Mouse (Mus musculus) lung, embryonic 14.5 days (tissue): ENCODE measurements at regions not wholly inside any gene's neighbourhood (a gene's known extent, or its start where the extent isn't known, plus 50 kb on each side); places are given as distances from the start of the nearest gene placed in this dataset.

Experiments
- ATAC-seq: fragments of 200-750 bp; cut with Nextera tagmentation; 2 replicates; pipeline ENCODE4 v1.8.0; 2017; ENCODE audit warnings: mild to moderate bottlenecking, moderate TSS enrichment, moderate library complexity; ENCODE audit not compliant: insufficient read depth
- DNase-seq: peaks from one replicate; pipeline ENCODE4 v3.0.0-alpha.2; 2015
- H3K27ac ChIP-seq: fragments of 300-500 bp; sonication (generic); 2 replicates; pipeline ENCODE4 v1.5.1; 2014; ENCODE audit warnings: low read depth, mild to moderate bottlenecking, moderate library complexity
- H3K27me3 ChIP-seq: fragments of 300-500 bp; sonication (generic); 2 replicates; pipeline ENCODE4 v1.6.1; 2014; ENCODE audit warnings: low read length, control low read depth; ENCODE audit not compliant: insufficient read depth
- H3K36me3 ChIP-seq: fragments of 300-500 bp; sonication (generic); 2 replicates; pipeline ENCODE4 v1.6.1; 2014; ENCODE audit warnings: control low read depth; ENCODE audit not compliant: insufficient read depth
- H3K4me1 ChIP-seq: fragments of 300-500 bp; sonication (generic); 2 replicates; pipeline ENCODE4 v1.6.1; 2014; ENCODE audit warnings: antibody characterized with exemption, control low read depth; ENCODE audit not compliant: insufficient read depth
- H3K4me2 ChIP-seq: fragments of 300-500 bp; sonication (generic); 2 replicates; pipeline ENCODE4 v1.6.1; 2014; ENCODE audit warnings: mild to moderate bottlenecking
- H3K4me3 ChIP-seq: fragments of 300-500 bp; sonication (generic); 2 replicates; pipeline ENCODE4 v1.5.1; 2014; ENCODE audit warnings: low read depth, low read length
- H3K9ac ChIP-seq: fragments of 300-500 bp; sonication (generic); 2 replicates; pipeline ENCODE4 v1.6.1; 2014
- H3K9me3 ChIP-seq: fragments of 300-500 bp; sonication (generic); 2 replicates; pipeline ENCODE4 v1.6.1; 2016; ENCODE audit warnings: low read depth, low read length, control low read depth
- CTCF ChIP-seq: IDR thresholded peaks from 2 replicates; pipeline ENCODE4 v1.5.1; 2016; ENCODE audit warnings: antibody characterized with exemption, low read depth
- WGBS: fragments of 180-500 bp; shearing (Covaris S2); extraction: QIAGEN DNeasy Blood & Tissue Kit; methylation state at CpG from one replicate; pipeline ENCODE4 v1.1.7; 2014; 5-methylcytosine and 5-hydroxymethylcytosine counted together

DNA sequence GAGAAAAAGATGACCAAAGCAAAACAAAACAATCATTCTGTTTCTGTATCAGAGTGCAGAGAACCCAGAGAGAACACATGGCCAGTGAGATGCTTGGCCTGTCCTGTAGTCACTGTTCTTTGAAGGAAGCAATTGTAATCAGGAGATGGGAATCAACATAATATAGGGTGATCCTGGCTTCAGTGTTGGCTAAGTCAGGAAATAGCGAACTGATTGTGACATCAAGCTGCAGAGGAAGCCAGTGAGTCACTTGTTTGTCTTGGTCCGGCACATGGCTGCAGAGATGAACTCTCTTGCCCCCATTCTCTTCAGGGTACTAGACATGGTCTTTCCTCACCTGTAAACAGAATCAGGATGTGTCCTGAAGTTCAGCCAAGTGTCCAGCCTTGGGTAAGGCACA is 273.3 kb upstream of the Thbs1 start:
- Histone ChIP-seq H3K9ac (no peak overlapping the region), H3K4me1 (no peaks in the 10 kb centered on the region), H3K9me3 (no peaks in the 10 kb centered on the region), H3K27ac (0 out of 2 replicates have a peak overlapping the region, but pooled peaks have one; percentile 6), H3K36me3 (no peaks in the 10 kb centered on the region), H3K27me3 (no peaks in the 10 kb centered on the region), H3K4me2 (no peak overlapping the region), H3K4me3 (no peak overlapping the region)
- 34% methylated on average over 2 of the region's 2 CpGs for WGBS
- TF ChIP-seq CTCF = no peak
- peak; percentile 50 for DNase-seq
- peak; percentile 69; the same call in 1 of the 2 replicates for ATAC-seq

DNA sequence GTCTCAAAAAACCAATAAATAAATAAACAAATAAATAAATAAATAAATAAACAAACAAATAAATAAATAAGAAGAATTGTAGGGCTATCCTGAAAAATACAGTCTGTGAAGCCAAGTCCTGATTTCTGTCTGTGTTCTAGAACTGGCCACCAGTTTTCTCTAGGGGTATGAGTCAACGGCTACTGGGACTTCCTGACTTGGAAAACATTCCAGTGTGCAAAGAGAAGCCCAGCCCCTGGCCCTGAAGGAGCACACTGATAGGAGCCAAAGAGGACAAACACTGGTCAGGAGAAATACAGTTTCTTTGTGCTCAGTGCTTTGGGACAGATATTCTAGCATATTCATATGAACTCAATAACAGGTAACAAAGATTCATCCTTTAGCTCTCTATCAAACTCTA is 271.3 kb upstream of the Thbs1 start:
- Histone ChIP-seq H3K4me2 (no peak overlapping the region), H3K27me3 (no peaks in the 10 kb centered on the region), H3K9ac (no peak overlapping the region), H3K36me3 (no peaks in the 10 kb centered on the region), H3K9me3 (no peaks in the 10 kb centered on the region), H3K27ac (no peak overlapping the region), H3K4me3 (no peak overlapping the region), H3K4me1 (no peaks in the 10 kb centered on the region)
- TF ChIP-seq CTCF = no peak
- DNase-seq = no peak
- ATAC-seq = no peak
- WGBS = 52% methylated on average over 1 of the region's 1 CpGs

DNA sequence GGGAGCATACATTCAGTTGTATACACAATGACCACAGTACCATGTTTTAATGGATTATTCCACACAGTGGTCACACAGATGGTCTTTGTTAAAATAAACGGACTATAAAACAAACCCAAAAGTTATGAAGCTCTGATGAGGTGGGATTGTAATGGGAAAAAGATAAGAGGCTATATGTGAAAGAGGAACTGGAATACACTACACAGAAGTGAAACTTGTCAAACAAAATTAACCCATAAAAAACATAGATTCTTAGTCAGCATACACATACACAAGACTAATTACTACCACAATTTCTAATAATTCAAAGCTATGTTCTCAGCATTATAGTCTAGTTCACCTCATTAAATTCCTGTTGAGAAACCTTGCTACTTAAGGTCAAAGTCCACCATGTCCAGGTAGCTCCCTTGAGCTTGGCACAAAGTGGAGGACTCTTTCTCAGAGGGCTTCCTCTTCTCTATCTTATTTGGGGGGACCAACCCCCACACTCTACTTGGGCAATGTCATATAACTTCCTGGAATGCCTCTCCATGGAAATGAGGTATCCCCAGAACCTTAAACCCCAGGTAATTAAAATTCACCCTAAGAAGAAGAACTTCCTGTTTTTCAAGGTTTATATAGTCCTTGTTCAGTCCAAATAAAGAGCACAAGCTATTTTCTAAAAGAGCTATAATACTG is 269.2 kb upstream of the Thbs1 start:
- no peak overlapping the region for H3K27ac ChIP-seq
- no peak overlapping the region for H3K4me3 ChIP-seq
- no peaks in the 10 kb centered on the region for H3K27me3 ChIP-seq
- H3K9ac ChIP-seq = no peak overlapping the region
- whole genome bisulfite sequencing = 37% methylated on average over 1 of the region's 1 CpGs
- TF ChIP-seq CTCF = no peak
- no peaks in the 10 kb centered on the region for H3K4me1 ChIP-seq
- H3K9me3 ChIP-seq = no peaks in the 10 kb centered on the region
- ATAC-seq (no peak), DNase-seq (peak; percentile 49)
- no peaks in the 10 kb centered on the region for H3K36me3 ChIP-seq
- no peak overlapping the region for H3K4me2 ChIP-seq

DNA sequence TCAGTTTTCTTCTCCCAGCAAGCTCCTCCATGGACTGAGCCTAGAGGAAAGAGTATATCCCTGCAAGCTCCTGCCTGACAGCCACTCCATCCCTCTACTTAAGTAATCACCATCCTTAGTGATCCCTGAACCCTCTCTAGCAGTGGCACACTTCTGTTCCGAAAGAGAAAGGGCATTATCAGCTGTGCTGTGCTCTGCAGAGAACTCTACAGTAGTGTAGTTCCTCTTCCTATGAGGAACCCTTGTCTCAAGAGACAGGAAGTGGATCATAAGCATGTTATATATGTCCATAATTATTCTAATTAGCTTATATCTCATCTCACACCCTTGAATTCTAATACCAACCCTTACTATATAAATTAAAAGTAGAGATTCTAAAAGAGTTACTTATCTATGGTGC is 259.2 kb upstream of the Thbs1 start:
- Histone ChIP-seq H3K27ac (no peak overlapping the region), H3K9me3 (no peaks in the 10 kb centered on the region), H3K4me3 (no peak overlapping the region), H3K27me3 (no peaks in the 10 kb centered on the region), H3K4me2 (no peak overlapping the region), H3K9ac (no peak overlapping the region), H3K36me3 (no peaks in the 10 kb centered on the region), H3K4me1 (no peaks in the 10 kb centered on the region)
- 72% methylated on average over 1 of the region's 1 CpGs for WGBS
- no peak for TF ChIP-seq CTCF
- no peak for ATAC-seq
- DNase-seq = no peak

DNA sequence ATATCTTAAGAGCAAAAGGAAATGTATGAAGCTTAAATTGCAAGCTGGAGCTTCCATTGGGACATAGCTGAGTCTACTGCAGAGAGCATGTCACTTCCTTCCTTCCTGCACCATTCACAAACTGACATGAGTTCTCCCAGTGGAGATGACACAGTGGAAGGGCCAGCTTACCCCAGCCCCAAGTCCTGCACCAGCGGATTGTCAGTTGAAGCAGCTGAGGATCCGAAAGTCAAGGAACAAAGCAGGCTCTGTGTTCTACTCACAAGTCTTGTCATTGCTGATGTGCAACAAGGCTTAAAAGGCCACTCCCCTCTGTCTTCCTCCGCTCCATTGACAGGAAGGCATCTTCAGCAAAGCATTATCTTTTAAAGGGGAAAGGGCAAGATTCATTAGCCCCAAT is 249.4 kb upstream of the Thbs1 start:
- no peak overlapping the region for H3K4me2 ChIP-seq
- H3K27ac ChIP-seq = no peak overlapping the region
- no peaks in the 10 kb centered on the region for H3K36me3 ChIP-seq
- H3K9ac ChIP-seq = no peak overlapping the region
- TF ChIP-seq CTCF = no peak
- H3K4me3 ChIP-seq = no peak overlapping the region
- H3K4me1 ChIP-seq = peaks cover 5% of the 10 kb centered on the region; the same call in 1 of the 2 replicates
- H3K9me3 ChIP-seq = no peaks in the 10 kb centered on the region
- no peaks in the 10 kb centered on the region for H3K27me3 ChIP-seq
- ATAC-seq (no peak), DNase-seq (no peak)
- WGBS = 70% methylated on average over 3 of the region's 3 CpGs

DNA sequence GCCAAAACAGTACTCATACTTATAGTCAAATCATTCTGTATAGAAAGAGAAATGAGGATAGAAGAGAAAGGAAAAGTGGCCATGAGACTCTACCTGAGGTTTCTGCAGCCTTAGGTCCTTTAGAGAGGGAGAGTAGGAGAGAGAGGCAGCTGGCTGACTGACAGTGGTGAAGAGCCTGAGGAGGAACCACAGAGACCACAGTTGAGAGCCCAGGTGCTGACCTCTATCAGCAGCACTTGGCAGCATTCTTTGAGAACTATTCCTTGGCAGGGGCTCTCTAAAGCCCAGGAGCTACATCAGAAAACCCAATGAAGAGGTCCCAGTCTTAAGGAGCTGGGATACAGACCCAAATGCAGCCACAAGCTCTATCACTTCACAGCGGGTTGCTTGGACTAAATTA is 246.6 kb upstream of the Thbs1 start:
- Histone ChIP-seq H3K9ac (no peak overlapping the region), H3K27ac (no peak overlapping the region), H3K4me2 (no peak overlapping the region), H3K4me3 (no peak overlapping the region), H3K4me1 (peaks cover 6% of the 10 kb centered on the region; the same call in 1 of the 2 replicates), H3K27me3 (no peaks in the 10 kb centered on the region), H3K9me3 (no peaks in the 10 kb centered on the region), H3K36me3 (no peaks in the 10 kb centered on the region)
- TF ChIP-seq CTCF = no peak
- ATAC-seq (no peak), DNase-seq (no peak)
- WGBS = 83% methylated on average over 1 of the region's 1 CpGs

DNA sequence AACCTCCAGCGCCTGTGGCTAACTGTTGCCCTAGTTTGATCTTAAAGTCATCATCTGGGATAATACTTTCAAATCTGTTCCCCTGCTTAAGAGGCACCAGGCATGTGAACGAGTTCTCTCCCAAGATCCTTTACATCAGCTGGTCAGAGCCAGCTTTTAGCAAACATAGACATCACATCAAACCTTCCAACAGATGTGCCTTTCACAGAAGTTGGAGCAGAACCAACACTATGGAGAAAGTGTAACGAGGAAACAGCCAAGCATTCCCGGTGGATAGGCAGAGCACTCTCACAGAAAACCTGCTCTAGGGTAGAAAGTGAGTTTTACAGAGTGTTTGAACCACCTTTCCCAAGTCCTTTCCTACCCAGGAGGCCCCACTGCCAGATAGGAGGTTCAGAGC is 244.7 kb upstream of the Thbs1 start:
- Histone ChIP-seq H3K36me3 (no peaks in the 10 kb centered on the region), H3K4me2 (no peak overlapping the region), H3K4me1 (peaks cover 12% of the 10 kb centered on the region; the same call in 1 of the 2 replicates), H3K27ac (peak overlapping the region; percentile 66), H3K27me3 (no peaks in the 10 kb centered on the region), H3K9me3 (no peaks in the 10 kb centered on the region), H3K4me3 (no peak overlapping the region), H3K9ac (no peak overlapping the region)
- 46% methylated on average over 4 of the region's 4 CpGs for WGBS
- peak; percentile 46 for DNase-seq
- ATAC-seq = no peak
- TF ChIP-seq CTCF = no peak

DNA sequence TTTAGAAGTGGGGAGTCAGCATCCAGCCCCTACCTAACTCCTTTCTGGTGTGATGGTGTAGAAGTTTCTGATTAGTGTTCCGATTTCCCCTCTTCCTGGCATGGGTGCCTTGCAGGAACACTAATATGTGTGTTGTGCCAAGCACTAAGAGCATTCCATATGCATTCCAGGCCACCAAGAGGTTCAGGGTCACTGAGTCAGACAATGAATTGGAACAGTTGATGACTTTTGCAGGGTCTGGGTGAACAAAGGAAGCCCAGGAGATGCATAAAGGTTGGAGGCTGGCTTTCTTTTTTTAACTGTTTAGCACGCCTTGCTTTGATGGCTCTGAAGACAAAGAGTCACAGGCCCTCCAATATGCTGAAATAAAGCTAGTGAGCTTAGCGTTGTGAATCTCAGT is 244.3 kb upstream of the Thbs1 start:
- ATAC-seq (no peak), DNase-seq (no peak)
- peaks cover 12% of the 10 kb centered on the region; the same call in 1 of the 2 replicates for H3K4me1 ChIP-seq
- TF ChIP-seq CTCF = no peak
- WGBS = 60% methylated on average over 3 of the region's 3 CpGs
- H3K9me3 ChIP-seq = no peaks in the 10 kb centered on the region
- H3K4me2 ChIP-seq = no peak overlapping the region
- H3K9ac ChIP-seq = no peak overlapping the region
- no peaks in the 10 kb centered on the region for H3K27me3 ChIP-seq
- no peak overlapping the region for H3K4me3 ChIP-seq
- no peaks in the 10 kb centered on the region for H3K36me3 ChIP-seq
- H3K27ac ChIP-seq = peak overlapping the region; percentile 66
